18 mouse cellular contexts compared by ENCODE assay signal in genomic region chr12:71379626-71380423, GRCm38 (mm10).
"Had no signal": no experiment of that assay in that cellular context is flagged by ENCODE, and none has a peak within 500 bp of the region (broad histone marks: within the 10 kb centered on the region; RNA-seq: fewer than 3 reads in every experiment).

No protein-coding gene starts in this region.

- DNase-seq: kidney, adult 9 months; kidney, postnatal 36 days; layer of hippocampus, adult 9-11 months; layer of hippocampus, postnatal 36 days; liver; lung, adult 2 months; lung, postnatal 36 days; midbrain, embryonic 14.5 days; right cerebral cortex, postnatal 4 days; thymus, adult 2 months; thymus, postnatal 25 days had no signal

- H3K4me1 ChIP-seq: limb, embryonic 12.5 days; liver, embryonic 15.5 days; stomach, embryonic 15.5 days had no signal

- H3K27ac ChIP-seq: kidney, postnatal 0 days; limb, embryonic 12.5 days; liver, embryonic 15.5 days; midbrain, embryonic 10.5 days; neural tube, embryonic 12.5 days; stomach, embryonic 15.5 days had no signal

- H3K27me3 ChIP-seq: liver, embryonic 15.5 days; neural tube, embryonic 12.5 days; stomach, embryonic 15.5 days had no signal

- H3K4me3 ChIP-seq: limb, embryonic 12.5 days; liver, embryonic 15.5 days; midbrain, embryonic 10.5 days; neural tube, embryonic 12.5 days; stomach, embryonic 15.5 days had no signal

- ATAC-seq: lung, postnatal 0 days had no signal

- H3K36me3 ChIP-seq: limb, embryonic 12.5 days; liver, embryonic 15.5 days; midbrain, embryonic 10.5 days; neural tube, embryonic 12.5 days; stomach, embryonic 15.5 days had no signal
